Mouse (Mus musculus) frontal cortex, adult 2 months (tissue): Measurements from ENCODE around the gene Gzmn. TPM values are rescaled to one million over a fixed set of nuclear protein-coding genes. Genes with fewer than 3 reads are reported as not detected.

Source experiments
- polyA plus RNA-seq: library from polyadenylated mRNA; depleted of rRNA; stranded (reverse); fragments of >200 nt; gene quantifications from 2 replicates; pipeline ENCODE4 v1.2.3, GENCODE M21; 2012; rRNA removed

Gzmn gene
- polyA plus RNA-seq, 1 experiment, result not detected

Other genes starting within 250 kb of the Gzmn start
- 0.08 and 0.11 TPM in 2 replicates for gene Cma1, start 229.9 kb downstream of the Gzmn start, polyA plus RNA-seq
- not detected in 2 replicates for gene Cma2, start 223.6 kb downstream of the Gzmn start, polyA plus RNA-seq
- gene Mcpt1, start 156.6 kb downstream of the Gzmn start, polyA plus RNA-seq, result not detected in 2 replicates
- gene Mcpt9, start 144.1 kb downstream of the Gzmn start, polyA plus RNA-seq, result not detected in 2 replicates
- not detected in 2 replicates for gene Mcpt2, start 132.6 kb downstream of the Gzmn start, polyA plus RNA-seq
- 0.10 TPM in 1 of 2 replicates, not detected in the other for gene Mcpt4, start 112.3 kb downstream of the Gzmn start, polyA plus RNA-seq
- gene Mcpt8, start 89.3 kb downstream of the Gzmn start, polyA plus RNA-seq, result not detected in 2 replicates
- 0.20 TPM in 1 of 2 replicates, not detected in the other for gene Ctsg, start 72.0 kb downstream of the Gzmn start, polyA plus RNA-seq
- gene Gzme, start 54.0 kb downstream of the Gzmn start, polyA plus RNA-seq, result 0.34 and 1.3 TPM in 2 replicates
- gene Gzmd, start 42.0 kb downstream of the Gzmn start, polyA plus RNA-seq, result 1.2 and 3.4 TPM in 2 replicates
- 1.4 and 3.8 TPM in 2 replicates for gene Gzmg, start 15.0 kb downstream of the Gzmn start, polyA plus RNA-seq
- 1.4 and 3.7 TPM in 2 replicates for gene Gzmf, start 36.8 kb upstream of the Gzmn start, polyA plus RNA-seq
- gene Gzmc, start 60.1 kb upstream of the Gzmn start, polyA plus RNA-seq, result 0.62 and 1.6 TPM in 2 replicates
- gene Gzmb, start 87.7 kb upstream of the Gzmn start, polyA plus RNA-seq, result 0.08 and 0.21 TPM in 2 replicates
- gene Atp12a, start 190.5 kb upstream of the Gzmn start, polyA plus RNA-seq, result 0.02 and 0.04 TPM in 2 replicates
- gene Rnf17, start 228.0 kb upstream of the Gzmn start, polyA plus RNA-seq, result 0.44 and 0.78 TPM in 2 replicates